Mouse (Mus musculus): ENCODE measurements around the gene Tbc1d10b. TPM values are rescaled to one million over a fixed set of nuclear protein-coding genes. Genes with fewer than 3 reads are reported as not detected.

The Tbc1d10b gene
- 27.7 TPM for polyA plus RNA-seq (2014; fragmentation: Illumina TruSeq; extraction: RNeasy Lipid Tissue Mini Kit (QIAGEN cat#74804); ENCODE audit: low read depth, low replicate concordance)

GRCm38 (mm10) chr7:127208295-127208552, at the start of gene Tbc1d10b:
Gene Tbc1d10b, minus strand, starts transcription at chr7:127208468.

DNA sequence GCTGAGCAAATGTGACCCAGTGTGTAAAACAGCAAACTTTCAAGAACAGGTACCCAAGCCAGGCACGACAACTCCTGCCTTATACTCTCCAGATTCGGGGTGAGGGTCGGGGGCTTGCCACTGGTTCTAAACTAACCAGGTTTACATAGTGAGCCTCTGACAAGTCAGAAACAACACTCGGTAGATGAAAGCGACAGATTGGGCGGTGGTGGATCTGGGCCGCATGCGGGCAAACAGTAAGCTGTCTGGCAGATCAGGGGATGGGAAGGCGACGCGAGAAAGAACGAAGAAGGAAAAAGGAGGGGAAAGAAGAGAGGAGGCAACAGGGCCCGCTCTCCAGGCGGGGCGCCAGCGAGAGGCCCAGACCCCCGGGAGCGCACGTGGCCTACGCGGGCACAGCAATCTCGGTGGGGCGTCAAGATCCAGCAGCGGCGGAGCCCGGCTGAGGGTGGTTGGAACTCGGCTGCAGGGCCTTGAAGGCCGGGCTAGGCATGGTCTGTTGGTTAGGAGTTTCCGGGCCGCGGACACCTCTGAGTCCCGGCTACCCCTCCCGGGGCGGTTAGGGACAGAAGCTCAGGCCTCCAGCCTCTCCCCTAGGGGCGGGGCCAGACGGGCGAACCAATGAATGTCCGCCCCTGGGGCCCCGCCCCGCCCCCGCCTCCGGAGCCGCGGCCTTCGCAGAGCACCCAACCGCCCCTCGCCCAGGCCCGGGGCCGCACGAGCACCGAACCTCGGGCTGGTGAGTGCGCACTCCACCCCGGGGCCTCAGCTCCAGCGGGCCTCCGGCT, 35.8 kb upstream of the Tbc1d10b start, which contains the start of gene Zfp771:
Gene Zfp771 (plus strand): TSS at position 405 of the 788 bp plus-strand sequence.

GRCm38 (mm10) chr7:127232622-127233367, 24.5 kb upstream of the Tbc1d10b start, which contains the start of the genes Zfp553 and Sept1:
Gene Zfp553, plus strand, starts transcription at chr7:127233061.
Gene Sept1, minus strand, starts transcription at chr7:127233130.

GRCm38 (mm10) chr7:127208553-127209438, 528 bp upstream of the Tbc1d10b start, which contains the start of gene Mylpf:
Gene Mylpf, plus strand, starts transcription at chr7:127208890.

DNA sequence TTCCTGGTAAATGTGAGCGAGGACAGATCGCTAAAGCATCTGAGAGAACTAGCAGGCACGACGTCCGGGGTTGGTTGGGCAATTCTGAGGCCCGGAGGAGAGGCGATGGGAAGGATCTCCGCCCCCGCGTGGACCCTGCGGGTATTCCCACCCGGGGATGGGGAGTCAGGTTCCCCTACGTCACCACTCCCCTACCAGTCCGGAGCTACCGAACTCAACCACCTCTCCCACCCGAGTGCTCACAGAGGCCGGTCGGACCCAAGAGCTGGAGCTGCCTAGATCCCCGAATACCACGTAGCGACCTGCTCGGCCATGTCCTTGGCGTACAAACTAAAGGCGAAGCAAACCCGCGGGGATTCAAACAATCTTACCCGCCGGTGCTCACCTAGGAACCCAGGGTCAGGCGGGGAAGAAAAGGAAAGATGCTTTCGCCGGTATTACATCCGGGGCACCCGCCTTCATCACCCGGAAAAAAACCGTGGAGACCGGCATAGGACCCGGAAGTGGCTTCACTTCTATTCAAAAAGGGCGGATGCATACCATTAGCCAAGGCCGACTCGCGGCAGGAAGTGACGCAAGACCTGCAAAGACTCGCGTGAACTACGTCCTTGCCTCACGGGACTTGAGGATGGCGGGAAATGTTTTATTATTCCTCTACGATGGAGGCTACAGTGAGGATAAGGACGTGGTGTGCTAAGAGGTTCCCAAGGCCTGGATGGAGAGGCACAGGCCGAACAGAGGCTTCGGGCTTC, 12.5 kb downstream of the Tbc1d10b start, which contains the start of gene Cd2bp2:
Gene Cd2bp2 (minus strand): TSS at position 507 of the 752 bp plus-strand sequence.

Other genes with a start within 250 kb of the Tbc1d10b start
- 96.0 TPM for gene Cdipt, start 232.6 kb downstream of the Tbc1d10b start, polyA plus RNA-seq (2014; fragmentation: Illumina TruSeq; extraction: RNeasy Lipid Tissue Mini Kit (QIAGEN cat#74804); ENCODE audit: low read depth, low replicate concordance)
- 29.3 TPM for gene Cdiptos, start 232.4 kb downstream of the Tbc1d10b start, polyA plus RNA-seq (2014; fragmentation: Illumina TruSeq; extraction: RNeasy Lipid Tissue Mini Kit (QIAGEN cat#74804); ENCODE audit: low read depth, low replicate concordance)
- 50.9 TPM for gene Mvp, start 193.8 kb downstream of the Tbc1d10b start, polyA plus RNA-seq (2014; fragmentation: Illumina TruSeq; extraction: RNeasy Lipid Tissue Mini Kit (QIAGEN cat#74804); ENCODE audit: low read depth, low replicate concordance)
- 1.6 TPM for gene Pagr1b, start 192.0 kb downstream of the Tbc1d10b start, polyA plus RNA-seq (2014; fragmentation: Illumina TruSeq; extraction: RNeasy Lipid Tissue Mini Kit (QIAGEN cat#74804); ENCODE audit: low read depth, low replicate concordance)
- gene Pagr1a, start 191.1 kb downstream of the Tbc1d10b start, polyA plus RNA-seq (2014; fragmentation: Illumina TruSeq; extraction: RNeasy Lipid Tissue Mini Kit (QIAGEN cat#74804); ENCODE audit: low read depth, low replicate concordance), result not detected
- 26.3 TPM for gene Gm42742, start 187.4 kb downstream of the Tbc1d10b start, polyA plus RNA-seq (2014; fragmentation: Illumina TruSeq; extraction: RNeasy Lipid Tissue Mini Kit (QIAGEN cat#74804); ENCODE audit: low read depth, low replicate concordance)
- 2.7 TPM for gene Prrt2, start 187.3 kb downstream of the Tbc1d10b start, polyA plus RNA-seq (2014; fragmentation: Illumina TruSeq; extraction: RNeasy Lipid Tissue Mini Kit (QIAGEN cat#74804); ENCODE audit: low read depth, low replicate concordance)
- 78.3 TPM for gene Maz, start 181.4 kb downstream of the Tbc1d10b start, polyA plus RNA-seq (2014; fragmentation: Illumina TruSeq; extraction: RNeasy Lipid Tissue Mini Kit (QIAGEN cat#74804); ENCODE audit: low read depth, low replicate concordance)
- 3.2 TPM for gene Kif22, start 166.0 kb downstream of the Tbc1d10b start, polyA plus RNA-seq (2014; fragmentation: Illumina TruSeq; extraction: RNeasy Lipid Tissue Mini Kit (QIAGEN cat#74804); ENCODE audit: low read depth, low replicate concordance)
- 1.4 TPM for gene Zg16, start 121.1 kb downstream of the Tbc1d10b start, polyA plus RNA-seq (2014; fragmentation: Illumina TruSeq; extraction: RNeasy Lipid Tissue Mini Kit (QIAGEN cat#74804); ENCODE audit: low read depth, low replicate concordance)
- gene AI467606, start 117.1 kb downstream of the Tbc1d10b start, polyA plus RNA-seq (2014; fragmentation: Illumina TruSeq; extraction: RNeasy Lipid Tissue Mini Kit (QIAGEN cat#74804); ENCODE audit: low read depth, low replicate concordance), result 12.4 TPM
- 1.2 TPM for gene Qprt, start 86.2 kb downstream of the Tbc1d10b start, polyA plus RNA-seq (2014; fragmentation: Illumina TruSeq; extraction: RNeasy Lipid Tissue Mini Kit (QIAGEN cat#74804); ENCODE audit: low read depth, low replicate concordance)
- gene Spn, start 70.6 kb downstream of the Tbc1d10b start, polyA plus RNA-seq (2014; fragmentation: Illumina TruSeq; extraction: RNeasy Lipid Tissue Mini Kit (QIAGEN cat#74804); ENCODE audit: low read depth, low replicate concordance), result 1.4 TPM
- 52.6 TPM for gene Cd2bp2, start 12.4 kb downstream of the Tbc1d10b start, polyA plus RNA-seq (2014; fragmentation: Illumina TruSeq; extraction: RNeasy Lipid Tissue Mini Kit (QIAGEN cat#74804); ENCODE audit: low read depth, low replicate concordance)
- 4.2 TPM for gene Mylpf, start 422 bp upstream of the Tbc1d10b start, polyA plus RNA-seq (2014; fragmentation: Illumina TruSeq; extraction: RNeasy Lipid Tissue Mini Kit (QIAGEN cat#74804); ENCODE audit: low read depth, low replicate concordance)
- gene Zfp553, start 24.6 kb upstream of the Tbc1d10b start, polyA plus RNA-seq (2014; fragmentation: Illumina TruSeq; extraction: RNeasy Lipid Tissue Mini Kit (QIAGEN cat#74804); ENCODE audit: low read depth, low replicate concordance), result 14.2 TPM
- 11.1 TPM for gene Sept1, start 24.7 kb upstream of the Tbc1d10b start, polyA plus RNA-seq (2014; fragmentation: Illumina TruSeq; extraction: RNeasy Lipid Tissue Mini Kit (QIAGEN cat#74804); ENCODE audit: low read depth, low replicate concordance)
- 20.6 TPM for gene Zfp771, start 35.8 kb upstream of the Tbc1d10b start, polyA plus RNA-seq (2014; fragmentation: Illumina TruSeq; extraction: RNeasy Lipid Tissue Mini Kit (QIAGEN cat#74804); ENCODE audit: low read depth, low replicate concordance)
- gene Dctpp1, start 52.2 kb upstream of the Tbc1d10b start, polyA plus RNA-seq (2014; fragmentation: Illumina TruSeq; extraction: RNeasy Lipid Tissue Mini Kit (QIAGEN cat#74804); ENCODE audit: low read depth, low replicate concordance), result 31.2 TPM
- 34.8 TPM for gene Sephs2, start 65.6 kb upstream of the Tbc1d10b start, polyA plus RNA-seq (2014; fragmentation: Illumina TruSeq; extraction: RNeasy Lipid Tissue Mini Kit (QIAGEN cat#74804); ENCODE audit: low read depth, low replicate concordance)
- gene Itgal, start 87.8 kb upstream of the Tbc1d10b start, polyA plus RNA-seq (2014; fragmentation: Illumina TruSeq; extraction: RNeasy Lipid Tissue Mini Kit (QIAGEN cat#74804); ENCODE audit: low read depth, low replicate concordance), result 2.5 TPM
- 16.7 TPM for gene Zfp768, start 137.1 kb upstream of the Tbc1d10b start, polyA plus RNA-seq (2014; fragmentation: Illumina TruSeq; extraction: RNeasy Lipid Tissue Mini Kit (QIAGEN cat#74804); ENCODE audit: low read depth, low replicate concordance)
- 6.3 TPM for gene Zfp747, start 167.6 kb upstream of the Tbc1d10b start, polyA plus RNA-seq (2014; fragmentation: Illumina TruSeq; extraction: RNeasy Lipid Tissue Mini Kit (QIAGEN cat#74804); ENCODE audit: low read depth, low replicate concordance)
- gene 9130019O22Rik, start 178.7 kb upstream of the Tbc1d10b start, polyA plus RNA-seq (2014; fragmentation: Illumina TruSeq; extraction: RNeasy Lipid Tissue Mini Kit (QIAGEN cat#74804); ENCODE audit: low read depth, low replicate concordance), result 4.3 TPM
- gene E430018J23Rik, start 185.2 kb upstream of the Tbc1d10b start, polyA plus RNA-seq (2014; fragmentation: Illumina TruSeq; extraction: RNeasy Lipid Tissue Mini Kit (QIAGEN cat#74804); ENCODE audit: low read depth, low replicate concordance), result 8.3 TPM
- 6.0 TPM for gene Zfp764, start 198.4 kb upstream of the Tbc1d10b start, polyA plus RNA-seq (2014; fragmentation: Illumina TruSeq; extraction: RNeasy Lipid Tissue Mini Kit (QIAGEN cat#74804); ENCODE audit: low read depth, low replicate concordance)
- gene Zfp688, start 213.6 kb upstream of the Tbc1d10b start, polyA plus RNA-seq (2014; fragmentation: Illumina TruSeq; extraction: RNeasy Lipid Tissue Mini Kit (QIAGEN cat#74804); ENCODE audit: low read depth, low replicate concordance), result 13.5 TPM
- gene Zfp689, start 240.7 kb upstream of the Tbc1d10b start, polyA plus RNA-seq (2014; fragmentation: Illumina TruSeq; extraction: RNeasy Lipid Tissue Mini Kit (QIAGEN cat#74804); ENCODE audit: low read depth, low replicate concordance), result 3.0 TPM

Data from adipose tissue, adult 10 weeks (tissue).